In genomic region chr3:68517236-68517635, GRCm38 (mm10) we compare ENCODE assay signal across 24 mouse cellular contexts.
DNase-seq lines count a peak whose midpoint lies in the region; TF ChIP-seq lines count a peak whose summit lies in the region.
"Had no signal": no experiment of that assay in that cellular context is flagged by ENCODE, and none has a peak within 500 bp of the region (broad histone marks: within the 10 kb centered on the region; RNA-seq: fewer than 3 reads in every experiment).

No protein-coding gene starts in this region.

- TF ChIP-seq POLR2A in brain, embryonic 14.5 days (IDR thresholded peaks at IDR 0.05; ENCODE audit: borderline replicate concordance, extremely low read depth, insufficient read depth, insufficient read length, poor library complexity, severe bottlenecking) = no peak

- no peak overlapping the region for H3K4me3 ChIP-seq in left cerebral cortex, adult 2 months
- H3K4me3 ChIP-seq: heart, adult 2 months; heart, embryonic 13.5 days; liver, embryonic 12.5 days; megakaryocyte, embryonic 14.5 days; midbrain, embryonic 12.5 days; myocyte had no signal

- peak; percentile 33 for DNase-seq in heart, adult 11 months
- no peak for DNase-seq in heart, adult 8-10 months (ENCODE audit: low spot score)
- no peak for DNase-seq in left cerebral cortex, adult 2 months (ENCODE audit: extremely low spot score in 1 of 2, low spot score in 2 of 2)
- no peak for DNase-seq in left cerebral cortex, postnatal 14 days (ENCODE audit: low spot score in 2 of 2)
- peak; percentile 49 for DNase-seq in brain, adult 2 months (ENCODE audit: low read depth, low spot score)
- DNase-seq in brain, embryonic 14.5 days (ENCODE audit: low read depth) = peak; percentile 53
- no peak for DNase-seq in right cerebral cortex, adult 18-20 months
- DNase-seq: adrenal gland, postnatal 25 days; B cell, adult 2 months; cerebellum, adult 2 months; gastrocnemius, postnatal 36 days; heart, adult 2 months; heart, postnatal 10 days; kidney, adult 9 months; kidney, postnatal 14 days; liver, postnatal 0 days; lung, postnatal 4 days; spleen, adult 18-20 months; thymus, postnatal 14 days had no signal

- H3K27ac ChIP-seq in left cerebral cortex, adult 2 months = peak overlapping the region; percentile 59
- H3K27ac ChIP-seq: heart, adult 2 months; liver, embryonic 12.5 days; midbrain, embryonic 12.5 days had no signal

- intact Hi-C loops in left cerebral cortex, adult 2 months (cut with DNase I) = no loop called here
- intact Hi-C loops in left cerebral cortex, postnatal 14 days (cut with DNase I) = no loop called here

- no peak for TF ChIP-seq CTCF in left cerebral cortex, adult 2 months (IDR thresholded peaks at IDR 0.05)
- no peak for TF ChIP-seq CTCF in brain, embryonic 14.5 days (IDR thresholded peaks at IDR 0.05; ENCODE audit: borderline replicate concordance, extremely low read depth, insufficient read depth, insufficient read length)

Comparison
In these comparisons a context has a peak if more than half of its experiments do, and no peak if none do; other contexts are left out.
1. DNase-seq: peak in heart, adult 11 months (single experiment), brain, adult 2 months (single experiment) and brain, embryonic 14.5 days (single experiment); none in heart, adult 8-10 months (single experiment), left cerebral cortex, adult 2 months (0 of 2), left cerebral cortex, postnatal 14 days (0 of 2) and right cerebral cortex, adult 18-20 months (single experiment).